Mouse (Mus musculus) heart, adult 9 months (tissue): Measurements from ENCODE around the gene Zbtb7b.
"Not testable (repeated sequence)": the region's sequence is repeated elsewhere in the genome, so short reads cannot be mapped to it uniquely, and the experiment has no call there.

Experiments
- DNase-seq, 2 experiments: peaks; one replicate each; pipeline ENCODE4 v3.0.0; 2022; ENCODE audit warnings: low spot score in 2 of 2

The Zbtb7b gene

GRCm38 (mm10) chr3:89394006-89394893 lies at the start of gene Zbtb7b:
TSS of gene Zbtb7b (minus strand) at chr3:89394776.
- DNase-seq: peak; percentile 78 to 81

GRCm38 (mm10) chr3:89440691-89441090 lies 46.1 kb upstream of the Zbtb7b start:
- no peak for DNase-seq

GRCm38 (mm10) chr3:89437269-89437668 lies 42.7 kb upstream of the Zbtb7b start:
- DNase-seq: no peak

- DNase-seq: peak; percentile 70 to 81
Observed at GRCm38 (mm10) chr3:89436176-89437113, 41.9 kb upstream of the Zbtb7b start, which contains the start of gene Pbxip1. TSS of gene Pbxip1 (plus strand) at chr3:89436706.

GRCm38 (mm10) chr3:89435041-89435440 lies 40.5 kb upstream of the Zbtb7b start:
- DNase-seq: no peak

- DNase-seq: no peak
Observed at GRCm38 (mm10) chr3:89434532-89434931, 40.0 kb upstream of the Zbtb7b start.

- no peak for DNase-seq
Observed at GRCm38 (mm10) chr3:89432606-89433005, 38.0 kb upstream of the Zbtb7b start.

GRCm38 (mm10) chr3:89430171-89431159 lies 35.9 kb upstream of the Zbtb7b start, which contains the start of gene Pygo2:
TSS of gene Pygo2 (plus strand) at chr3:89430214.
- peak; percentile 97 to 98 for DNase-seq

GRCm38 (mm10) chr3:89429021-89429420 lies 34.4 kb upstream of the Zbtb7b start:
- DNase-seq: not testable (repeated sequence)

GRCm38 (mm10) chr3:89425876-89426275 lies 31.3 kb upstream of the Zbtb7b start:
- no peak for DNase-seq

- DNase-seq: no peak
Observed at GRCm38 (mm10) chr3:89425141-89425525, 30.6 kb upstream of the Zbtb7b start.

GRCm38 (mm10) chr3:89424416-89425140 lies 30.0 kb upstream of the Zbtb7b start:
- DNase-seq: no peak

- DNase-seq: no peak
Observed at GRCm38 (mm10) chr3:89422556-89423205, 28.1 kb upstream of the Zbtb7b start.

- peak in 1 of 2 experiments; percentile 29 for DNase-seq
Observed at GRCm38 (mm10) chr3:89421810-89422473, 27.4 kb upstream of the Zbtb7b start.

GRCm38 (mm10) chr3:89421002-89421774 lies 26.6 kb upstream of the Zbtb7b start:
- DNase-seq: peak; percentile 91 to 94

- DNase-seq: no peak
Observed at GRCm38 (mm10) chr3:89420421-89420820, 25.8 kb upstream of the Zbtb7b start.

GRCm38 (mm10) chr3:89419981-89420380 lies 25.4 kb upstream of the Zbtb7b start:
- no peak for DNase-seq

GRCm38 (mm10) chr3:89419571-89419970 lies 25.0 kb upstream of the Zbtb7b start:
- peak; percentile 81 to 83 for DNase-seq
